Mouse (Mus musculus): Measurements from ENCODE around the gene Tmem211. TPM values are rescaled to one million over a fixed set of nuclear protein-coding genes. Genes with fewer than 3 reads are reported as not detected.

Gene Tmem211
- total RNA-seq, 1 experiment, result 0.22 TPM

DNA sequence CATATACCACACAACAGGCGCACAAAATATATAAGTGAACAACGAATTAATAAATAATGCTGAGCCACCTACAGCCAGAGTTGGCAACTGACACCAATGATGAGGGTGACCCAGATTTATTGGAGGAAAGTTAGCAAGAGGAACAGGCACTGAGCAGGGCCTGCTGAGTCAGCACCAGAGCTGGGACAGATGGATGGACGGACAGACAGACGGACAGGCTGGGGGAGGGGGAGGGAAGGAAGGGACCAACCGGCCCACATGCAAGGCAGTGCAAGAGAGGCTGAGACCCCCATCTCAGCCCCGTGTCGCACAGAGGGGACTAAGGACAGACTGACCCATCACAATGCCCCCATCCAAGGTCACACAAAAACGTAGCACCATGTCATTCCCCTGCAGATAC lies 12.7 kb upstream of the Tmem211 start:
- no peak overlapping the region for H3K27ac ChIP-seq (ENCODE audit: insufficient read depth, low read depth, low read length, poor library complexity, severe bottlenecking)
- H3K36me3 ChIP-seq (ENCODE audit: control insufficient read depth, insufficient read depth, low read length, poor library complexity, severe bottlenecking), result no peaks in the 10 kb centered on the region
- H3K9ac ChIP-seq (ENCODE audit: insufficient read depth, low read depth, low read length, poor library complexity, severe bottlenecking), result no peak overlapping the region
- no peak overlapping the region for H3K4me3 ChIP-seq (ENCODE audit: insufficient read depth in 1 of 2, low read depth in 1 of 2, low read length in 2 of 2, poor library complexity in 1 of 2, severe bottlenecking in 1 of 2)
- DNase-seq (ENCODE audit: low read depth, low spot score), result no peak
- in situ Hi-C loops (cut with MboI; ENCODE audit: low sequenced_read_pairs in 2 of 2, unreplicated experiment in 2 of 2), result no loop called here
- H3K9me3 ChIP-seq (ENCODE audit: control insufficient read depth, insufficient read depth, low read depth, low read length), result no peaks in the 10 kb centered on the region
- TF ChIP-seq HCFC1 (IDR thresholded peaks at IDR 0.05; ENCODE audit: borderline replicate concordance, insufficient read depth, low read length) (no peak), CHD2 (IDR thresholded peaks at IDR 0.05; ENCODE audit: low read depth, low read length) (no peak), MAFK (IDR thresholded peaks at IDR 0.05; ENCODE audit: insufficient read depth, low read depth, low read length) (0 out of 2 replicates have a peak, but pooled peaks have one; percentile 33)
- H3K4me1 ChIP-seq (ENCODE audit: control insufficient read depth in 2 of 2, insufficient read depth in 2 of 2, low read length in 2 of 2, poor library complexity in 1 of 2), result peaks cover 0 to 12% of the 10 kb centered on the region in 2 experiments; a peak in 2 of 4 replicates

DNA sequence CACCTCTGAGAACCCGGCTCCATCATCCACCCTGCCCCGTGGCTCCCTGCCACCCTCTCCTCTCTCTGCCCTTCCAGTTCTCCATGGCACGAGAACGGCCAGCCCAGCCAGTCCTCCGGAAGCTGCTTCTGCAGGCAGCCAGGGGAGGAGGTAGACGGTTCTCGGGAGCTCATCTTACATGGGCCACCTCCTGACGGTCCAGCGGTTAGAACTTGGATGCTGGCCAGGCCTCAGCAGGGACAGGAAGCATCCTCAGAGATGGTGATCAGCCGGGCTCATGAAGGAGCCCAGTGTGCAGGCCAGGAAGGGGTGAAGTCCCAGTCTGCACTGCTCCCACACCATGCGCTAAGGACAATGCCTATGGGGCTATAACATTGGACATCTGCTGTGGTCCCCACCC lies 12.3 kb upstream of the Tmem211 start:
- H3K36me3 ChIP-seq (ENCODE audit: control insufficient read depth, insufficient read depth, low read length, poor library complexity, severe bottlenecking), result no peaks in the 10 kb centered on the region
- H3K27ac ChIP-seq (ENCODE audit: insufficient read depth, low read depth, low read length, poor library complexity, severe bottlenecking), result no peak overlapping the region
- H3K9me3 ChIP-seq (ENCODE audit: control insufficient read depth, insufficient read depth, low read depth, low read length), result no peaks in the 10 kb centered on the region
- DNase-seq (ENCODE audit: low read depth, low spot score), result no peak
- H3K9ac ChIP-seq (ENCODE audit: insufficient read depth, low read depth, low read length, poor library complexity, severe bottlenecking), result no peak overlapping the region
- H3K4me1 ChIP-seq (ENCODE audit: control insufficient read depth in 2 of 2, insufficient read depth in 2 of 2, low read length in 2 of 2, poor library complexity in 1 of 2), result peaks cover 0 to 11% of the 10 kb centered on the region in 2 experiments; a peak in 1 of 4 replicates
- H3K4me3 ChIP-seq (ENCODE audit: insufficient read depth in 1 of 2, low read depth in 1 of 2, low read length in 2 of 2, poor library complexity in 1 of 2, severe bottlenecking in 1 of 2), result no peak overlapping the region
- TF ChIP-seq CHD2 (IDR thresholded peaks at IDR 0.05; ENCODE audit: low read depth, low read length) (no peak), HCFC1 (IDR thresholded peaks at IDR 0.05; ENCODE audit: borderline replicate concordance, insufficient read depth, low read length) (no peak), ZC3H11A (IDR thresholded peaks at IDR 0.05; ENCODE audit: borderline replicate concordance, low read depth, low read length) (no peak), MAFK (IDR thresholded peaks at IDR 0.05; ENCODE audit: insufficient read depth, low read depth, low read length) (no peak), ZNF384 (IDR thresholded peaks at IDR 0.05; ENCODE audit: low read depth, low read length) (no peak)
- in situ Hi-C loops (cut with MboI; ENCODE audit: low sequenced_read_pairs in 2 of 2, unreplicated experiment in 2 of 2), result no loop called here

GRCm38 (mm10) chr5:113215610-113216011 lies 11.1 kb upstream of the Tmem211 start:
- TF ChIP-seq MAFK (IDR thresholded peaks at IDR 0.05; ENCODE audit: insufficient read depth, low read depth, low read length), result no peak
- no peak for TF ChIP-seq CHD2 (IDR thresholded peaks at IDR 0.05; ENCODE audit: low read depth, low read length)
- TF ChIP-seq ZC3H11A (IDR thresholded peaks at IDR 0.05; ENCODE audit: borderline replicate concordance, low read depth, low read length), result no peak
- TF ChIP-seq ZNF384 (IDR thresholded peaks at IDR 0.05; ENCODE audit: low read depth, low read length), result no peak
- TF ChIP-seq HCFC1 (IDR thresholded peaks at IDR 0.05; ENCODE audit: borderline replicate concordance, insufficient read depth, low read length), result no peak
- in situ Hi-C loops (cut with MboI; ENCODE audit: low sequenced_read_pairs in 2 of 2, unreplicated experiment in 2 of 2), result no loop called here
- peaks cover 0 to 2% of the 10 kb centered on the region in 2 experiments; a peak in 1 of 4 replicates for H3K4me1 ChIP-seq (ENCODE audit: control insufficient read depth in 2 of 2, insufficient read depth in 2 of 2, low read length in 2 of 2, poor library complexity in 1 of 2)
- no peaks in the 10 kb centered on the region for H3K9me3 ChIP-seq (ENCODE audit: control insufficient read depth, insufficient read depth, low read depth, low read length)
- H3K9ac ChIP-seq (ENCODE audit: insufficient read depth, low read depth, low read length, poor library complexity, severe bottlenecking), result no peak overlapping the region
- no peak for DNase-seq (ENCODE audit: low read depth, low spot score)
- no peak overlapping the region for H3K27ac ChIP-seq (ENCODE audit: insufficient read depth, low read depth, low read length, poor library complexity, severe bottlenecking)
- no peak overlapping the region for H3K4me3 ChIP-seq (ENCODE audit: insufficient read depth in 1 of 2, low read depth in 1 of 2, low read length in 2 of 2, poor library complexity in 1 of 2, severe bottlenecking in 1 of 2)
- H3K36me3 ChIP-seq (ENCODE audit: control insufficient read depth, insufficient read depth, low read length, poor library complexity, severe bottlenecking), result no peaks in the 10 kb centered on the region

DNA sequence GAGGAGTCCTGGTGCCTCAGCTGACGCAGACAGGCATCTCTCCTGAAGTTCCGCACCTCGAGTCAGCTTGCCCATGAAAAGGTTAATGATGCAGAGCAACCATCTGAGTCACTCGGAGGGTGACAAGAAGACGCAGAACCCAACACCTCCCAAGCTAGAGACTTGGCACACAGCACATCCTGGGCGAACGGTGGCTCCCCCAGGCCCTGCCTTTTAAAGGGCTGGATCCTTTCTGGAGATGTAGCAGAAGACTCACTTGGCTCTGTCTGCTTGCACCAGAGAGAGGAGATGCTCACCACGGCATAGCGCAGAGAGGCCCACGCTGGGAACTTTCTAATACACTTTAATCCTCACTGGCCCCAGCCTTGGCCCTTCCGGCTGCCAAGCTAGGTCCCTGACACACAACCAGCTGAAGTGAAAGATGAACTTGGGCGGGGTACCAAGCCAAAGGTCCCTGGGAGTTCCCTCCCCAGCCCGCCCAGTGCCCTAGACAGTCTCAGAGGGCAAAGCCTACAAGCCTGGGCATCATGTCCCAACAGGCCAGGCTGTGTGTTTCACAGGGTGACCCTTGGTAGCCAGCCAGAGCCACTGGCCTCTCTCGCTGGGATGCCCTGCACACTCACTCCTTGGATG lies 10.3 kb upstream of the Tmem211 start:
- in situ Hi-C loops (cut with MboI; ENCODE audit: low sequenced_read_pairs in 2 of 2, unreplicated experiment in 2 of 2), result no loop called here

More for the DNA sequence above, 10.3 kb upstream of the Tmem211 start:
- TF ChIP-seq CHD2 (IDR thresholded peaks at IDR 0.05; ENCODE audit: low read depth, low read length) (no peak), ZC3H11A (IDR thresholded peaks at IDR 0.05; ENCODE audit: borderline replicate concordance, low read depth, low read length) (no peak), ZNF384 (IDR thresholded peaks at IDR 0.05; ENCODE audit: low read depth, low read length) (no peak), HCFC1 (IDR thresholded peaks at IDR 0.05; ENCODE audit: borderline replicate concordance, insufficient read depth, low read length) (no peak), MAFK (IDR thresholded peaks at IDR 0.05; ENCODE audit: insufficient read depth, low read depth, low read length) (no peak)
- no peak for DNase-seq (ENCODE audit: low read depth, low spot score)
- H3K4me3 ChIP-seq (ENCODE audit: insufficient read depth in 1 of 2, low read depth in 1 of 2, low read length in 2 of 2, poor library complexity in 1 of 2, severe bottlenecking in 1 of 2), result no peak overlapping the region
- H3K4me1 ChIP-seq (ENCODE audit: control insufficient read depth in 2 of 2, insufficient read depth in 2 of 2, low read length in 2 of 2, poor library complexity in 1 of 2), result no peaks in the 10 kb centered on the region; a peak in 1 of 4 replicates
- H3K9me3 ChIP-seq (ENCODE audit: control insufficient read depth, insufficient read depth, low read depth, low read length), result no peaks in the 10 kb centered on the region
- H3K36me3 ChIP-seq (ENCODE audit: control insufficient read depth, insufficient read depth, low read length, poor library complexity, severe bottlenecking), result no peaks in the 10 kb centered on the region
- H3K27ac ChIP-seq (ENCODE audit: insufficient read depth, low read depth, low read length, poor library complexity, severe bottlenecking), result no peak overlapping the region
- H3K9ac ChIP-seq (ENCODE audit: insufficient read depth, low read depth, low read length, poor library complexity, severe bottlenecking), result no peak overlapping the region

All from ES-E14 (cell line).